Mouse (Mus musculus): ENCODE measurements around the gene Rtraf. TPM values are rescaled to one million over a fixed set of nuclear protein-coding genes. Genes with fewer than 3 reads are reported as not detected.

Gene Rtraf
- polyA plus RNA-seq, 1 experiment from 2014 or later, result 202 TPM

DNA sequence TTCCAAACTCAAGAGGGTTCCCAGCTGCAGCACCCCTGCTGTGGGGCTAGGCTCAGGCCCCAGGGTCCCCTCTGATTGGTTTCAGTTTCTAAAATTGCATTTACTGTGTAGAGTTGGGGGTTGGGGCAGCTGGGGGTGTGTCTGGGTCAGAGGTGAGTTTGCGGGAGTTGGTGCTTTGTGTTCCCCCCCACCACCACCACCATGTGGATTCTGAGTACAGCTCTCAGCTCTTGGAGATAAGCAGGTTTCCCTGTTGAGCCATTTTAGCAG lies 57.3 kb downstream of the Rtraf start:
- 7% methylated on average over 1 of the region's 1 CpGs for WGBS
- no peaks in the 10 kb centered on the region for H3K36me3 ChIP-seq

DNA sequence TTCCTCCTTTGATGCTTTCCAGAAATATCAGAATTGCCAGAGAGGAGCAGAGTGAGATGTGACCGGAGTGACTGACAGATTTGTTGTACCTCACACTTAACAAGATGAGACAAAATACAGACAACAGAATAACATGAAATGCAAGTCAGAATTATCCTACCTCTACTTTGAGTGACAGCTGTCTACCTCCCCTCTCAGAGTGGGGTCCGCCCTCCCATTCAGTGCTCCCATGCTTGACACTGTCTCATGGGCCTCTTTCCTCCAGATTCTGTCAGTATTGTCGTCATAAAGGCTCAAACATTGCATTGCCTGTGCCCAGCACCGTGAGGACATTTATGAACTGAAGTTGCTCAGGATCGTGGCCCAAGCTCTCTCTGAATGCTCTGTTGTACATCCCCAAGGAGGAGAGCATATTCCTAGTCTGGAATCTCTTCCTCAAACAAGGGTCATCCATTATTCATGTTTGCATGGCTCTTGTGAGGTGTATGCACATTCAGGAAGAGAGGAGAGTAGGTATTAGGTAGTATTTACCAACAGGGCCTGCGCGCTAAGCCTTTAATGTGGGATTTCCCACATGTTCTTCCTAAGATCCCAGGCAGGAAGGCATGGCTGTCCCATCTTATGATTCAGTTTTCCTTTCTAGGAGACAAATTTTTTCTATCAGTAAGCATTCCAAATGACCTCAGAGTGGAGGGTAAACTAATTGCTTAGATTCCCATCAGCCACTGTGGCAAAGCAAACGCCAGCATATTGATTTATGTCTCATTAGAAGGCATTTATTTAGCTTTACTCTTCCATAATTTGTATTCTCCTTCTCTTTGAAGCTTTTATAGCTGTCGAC lies 57.9 kb downstream of the Rtraf start:
- Histone ChIP-seq H3K4me2 (no peak overlapping the region), H3K27me3 (0 out of 2 replicates have a peak, but pooled peaks cover 2% of the 10 kb centered on the region), H3K9me3 (no peaks in the 10 kb centered on the region), H3K4me1 (replicated peaks) (peaks cover 31% of the 10 kb centered on the region), H3K4me3 (no peak overlapping the region), H3K9ac (no peak overlapping the region), H3K27ac (no peak overlapping the region), H3K36me3 (no peaks in the 10 kb centered on the region)
- ATAC-seq (ENCODE audit: low FRiP score), result no peak
- 60% methylated on average over 9 of the region's 9 CpGs for WGBS

More for the DNA sequence above, 57.3 kb downstream of the Rtraf start:
- H3K4me2 ChIP-seq, result no peak overlapping the region
- 0 out of 2 replicates have a peak, but pooled peaks cover 2% of the 10 kb centered on the region for H3K27me3 ChIP-seq
- H3K27ac ChIP-seq, result no peak overlapping the region
- no peaks in the 10 kb centered on the region for H3K9me3 ChIP-seq
- no peak overlapping the region for H3K4me3 ChIP-seq
- ATAC-seq (ENCODE audit: low FRiP score), result no peak
- H3K4me1 ChIP-seq (replicated peaks), result peaks cover 28% of the 10 kb centered on the region
- no peak overlapping the region for H3K9ac ChIP-seq

DNA sequence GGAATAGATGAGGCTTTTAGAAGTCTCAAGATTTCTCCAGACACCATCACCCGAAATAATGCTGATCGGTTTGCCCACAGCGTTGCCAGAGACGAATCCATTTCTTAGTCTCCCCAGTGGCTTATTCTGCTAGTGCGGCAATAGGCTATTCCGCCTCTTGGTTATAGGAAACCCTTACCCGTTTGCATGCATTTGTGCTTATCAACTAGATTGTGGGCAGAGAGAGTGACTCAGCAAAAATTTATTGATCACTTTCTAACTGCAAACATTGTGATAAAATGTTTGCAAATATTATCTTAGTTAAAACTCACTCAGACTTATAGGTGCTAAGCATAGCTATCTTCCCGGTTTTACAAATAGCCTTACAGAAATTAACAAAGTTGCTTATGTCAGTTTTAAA lies 59.3 kb downstream of the Rtraf start:
- Histone ChIP-seq H3K27ac (no peak overlapping the region), H3K4me3 (no peak overlapping the region), H3K9ac (no peak overlapping the region), H3K4me1 (replicated peaks) (peaks cover 27% of the 10 kb centered on the region), H3K4me2 (no peak overlapping the region), H3K36me3 (no peaks in the 10 kb centered on the region), H3K9me3 (no peaks in the 10 kb centered on the region), H3K27me3 (0 out of 2 replicates have a peak, but pooled peaks cover 2% of the 10 kb centered on the region)
- WGBS, result 72% methylated on average over 8 of the region's 8 CpGs
- no peak for ATAC-seq (ENCODE audit: low FRiP score)

DNA sequence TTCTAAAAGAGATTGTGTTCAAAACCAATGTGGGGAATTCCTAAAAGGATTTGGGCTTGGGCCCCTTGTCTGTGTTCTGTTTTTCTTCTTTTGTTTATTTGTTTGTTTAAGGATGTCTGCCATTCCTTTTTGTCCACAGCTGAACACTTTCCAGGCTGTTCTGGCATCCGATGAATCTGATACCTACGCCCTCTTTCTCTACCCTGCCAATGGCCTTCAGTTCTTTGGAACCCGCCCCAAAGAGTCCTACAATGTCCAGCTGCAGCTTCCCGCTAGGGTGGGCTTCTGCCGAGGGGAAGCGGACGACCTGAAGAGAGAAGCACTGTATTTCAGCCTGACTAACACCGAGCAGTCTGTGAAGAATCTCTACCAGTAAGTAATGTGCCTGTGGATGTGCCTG lies 60.1 kb downstream of the Rtraf start:
- Histone ChIP-seq H3K27ac (no peak overlapping the region), H3K4me1 (replicated peaks) (peaks cover 27% of the 10 kb centered on the region), H3K9me3 (no peaks in the 10 kb centered on the region), H3K4me3 (no peak overlapping the region), H3K27me3 (0 out of 2 replicates have a peak, but pooled peaks cover 2% of the 10 kb centered on the region), H3K9ac (no peak overlapping the region), H3K4me2 (no peak overlapping the region), H3K36me3 (no peaks in the 10 kb centered on the region)
- no peak for ATAC-seq (ENCODE audit: low FRiP score)
- WGBS, result 52% methylated on average over 8 of the region's 8 CpGs

DNA sequence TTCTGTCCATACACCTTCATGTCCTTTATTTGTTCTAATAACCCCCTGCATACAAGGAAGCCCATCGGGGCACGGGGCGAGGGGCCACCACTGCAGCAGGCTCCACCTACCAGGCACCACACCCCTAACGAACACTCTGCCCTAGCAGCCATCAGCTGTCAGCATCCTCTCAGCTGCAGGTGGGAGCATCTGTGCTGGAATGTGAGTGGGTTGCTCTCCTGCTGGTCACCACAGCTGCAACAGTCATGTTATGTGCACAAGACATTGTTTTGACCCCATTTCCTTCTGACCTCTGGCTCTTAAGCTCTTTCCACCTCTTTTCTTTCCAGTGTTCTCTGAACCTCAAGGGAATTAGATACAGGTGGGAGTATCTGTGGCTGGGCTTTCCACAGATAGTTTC lies 61.6 kb downstream of the Rtraf start:
- ATAC-seq (ENCODE audit: low FRiP score), result no peak
- no peak overlapping the region for H3K4me2 ChIP-seq
- WGBS, result 50% methylated on average over 4 of the region's 4 CpGs
- H3K27ac ChIP-seq, result no peak overlapping the region
- no peak overlapping the region for H3K4me3 ChIP-seq
- H3K4me1 ChIP-seq (replicated peaks), result peaks cover 26% of the 10 kb centered on the region
- H3K36me3 ChIP-seq, result no peaks in the 10 kb centered on the region
- H3K27me3 ChIP-seq, result no peaks in the 10 kb centered on the region
- no peak overlapping the region for H3K9ac ChIP-seq
- no peaks in the 10 kb centered on the region for H3K9me3 ChIP-seq

Other genes starting within 250 kb of the Rtraf start
- gene Gm2237, start 238.7 kb downstream of the Rtraf start, polyA plus RNA-seq (2015; fragmentation: Nextera tagmentation; extraction: Ambion mirVana), result 5.4 TPM in 2 replicates
- gene Gm5458, start 221.2 kb downstream of the Rtraf start, polyA plus RNA-seq (2015; fragmentation: Nextera tagmentation; extraction: Ambion mirVana), result not detected in 2 replicates
- gene Nid2, start 72.6 kb downstream of the Rtraf start, polyA plus RNA-seq (2015; fragmentation: Nextera tagmentation; extraction: Ambion mirVana), result 46.6 and 47.4 TPM in 2 replicates
- 374 and 390 TPM in 2 replicates for gene Gng2, start 153.8 kb upstream of the Rtraf start, polyA plus RNA-seq (2015; fragmentation: Nextera tagmentation; extraction: Ambion mirVana)

Measured in hindbrain, embryonic 13.5 days (tissue).